Mouse (Mus musculus) heart, adult 10 weeks (tissue): Measurements from ENCODE around the gene Tnfrsf13c. TPM values are rescaled to one million over a fixed set of nuclear protein-coding genes. Genes with fewer than 3 reads are reported as not detected.

Experiments
- polyA plus RNA-seq: library from polyadenylated mRNA; stranded (reverse); fragments of 350-450 nt; fragmentation: Illumina TruSeq; extraction: RNeasy Lipid Tissue Mini Kit (QIAGEN cat#74804); gene quantifications from one replicate; pipeline ENCODE4 v1.2.3, GENCODE M21; 2014; ENCODE audit warnings: low read depth, low replicate concordance

Tnfrsf13c gene
- not detected for polyA plus RNA-seq

DNA sequence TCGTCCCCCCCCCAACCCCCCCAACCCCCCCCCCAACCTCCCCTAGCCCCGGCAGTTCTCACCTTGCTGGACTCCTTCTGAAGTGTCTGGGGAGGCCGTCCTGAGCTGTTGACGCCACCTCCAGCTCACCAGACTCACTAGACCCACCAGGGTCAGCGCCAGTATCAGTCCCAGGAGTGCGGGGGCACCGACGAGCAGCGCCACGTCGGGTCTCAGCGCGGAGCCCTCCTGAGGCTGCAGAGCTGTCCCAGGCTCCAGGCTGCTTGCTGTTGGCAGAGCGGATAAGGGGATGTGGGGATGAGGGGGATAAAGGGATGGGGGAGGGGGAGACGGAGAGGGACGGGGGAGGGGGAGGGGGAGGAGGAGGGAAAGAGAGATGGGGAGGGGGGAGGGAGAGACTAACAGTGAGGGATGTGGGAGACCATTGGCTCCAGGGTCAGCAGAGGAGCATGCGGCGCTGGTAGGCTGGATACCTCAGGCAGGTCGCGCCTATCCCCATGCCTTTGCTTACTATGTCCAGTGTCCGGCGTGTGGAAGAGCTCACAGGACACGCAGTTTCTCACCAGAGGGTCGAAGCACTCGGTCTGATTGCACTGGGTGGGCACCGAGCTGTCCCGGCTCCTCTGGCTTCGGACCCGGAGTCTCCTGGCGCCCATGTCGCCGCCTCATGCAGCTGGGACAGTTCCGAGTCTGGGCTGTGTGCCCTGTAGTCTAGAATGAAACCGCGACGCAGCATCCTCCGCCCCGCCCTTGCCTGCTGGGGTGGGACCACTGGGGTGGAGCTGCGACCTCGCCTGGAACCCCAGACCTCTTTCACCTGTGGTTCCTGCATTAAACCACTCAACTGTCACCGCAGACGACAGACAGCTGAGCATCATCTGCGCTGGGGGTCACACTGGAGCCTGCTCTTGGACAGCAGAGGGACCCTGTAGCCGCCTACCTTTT is at the start of gene Tnfrsf13c:
Gene Tnfrsf13c (minus strand): TSS at position 713 of the 945 bp plus-strand sequence.

DNA sequence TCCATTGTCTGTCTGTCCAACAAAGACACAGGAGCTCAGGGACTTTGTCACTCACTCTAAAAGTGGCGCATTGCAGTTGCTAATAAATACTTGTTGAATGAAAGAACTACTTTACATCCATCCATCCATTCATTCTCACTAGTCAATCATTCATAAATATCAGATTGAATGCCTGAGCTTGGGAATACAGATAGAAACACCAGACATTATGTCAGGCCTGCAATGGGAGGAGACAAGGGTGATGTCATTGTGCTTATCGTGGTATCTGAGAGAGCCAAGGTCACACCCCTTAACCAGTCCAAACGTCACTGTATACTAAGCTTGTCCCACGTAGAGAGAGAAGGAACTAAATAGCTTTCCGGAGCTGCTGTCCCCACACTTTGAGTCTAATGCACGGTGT is 27.9 kb upstream of the Tnfrsf13c start, which contains the start of gene 1500009C09Rik:
Gene 1500009C09Rik (plus strand): TSS at position 301 of the 400 bp plus-strand sequence.

DNA sequence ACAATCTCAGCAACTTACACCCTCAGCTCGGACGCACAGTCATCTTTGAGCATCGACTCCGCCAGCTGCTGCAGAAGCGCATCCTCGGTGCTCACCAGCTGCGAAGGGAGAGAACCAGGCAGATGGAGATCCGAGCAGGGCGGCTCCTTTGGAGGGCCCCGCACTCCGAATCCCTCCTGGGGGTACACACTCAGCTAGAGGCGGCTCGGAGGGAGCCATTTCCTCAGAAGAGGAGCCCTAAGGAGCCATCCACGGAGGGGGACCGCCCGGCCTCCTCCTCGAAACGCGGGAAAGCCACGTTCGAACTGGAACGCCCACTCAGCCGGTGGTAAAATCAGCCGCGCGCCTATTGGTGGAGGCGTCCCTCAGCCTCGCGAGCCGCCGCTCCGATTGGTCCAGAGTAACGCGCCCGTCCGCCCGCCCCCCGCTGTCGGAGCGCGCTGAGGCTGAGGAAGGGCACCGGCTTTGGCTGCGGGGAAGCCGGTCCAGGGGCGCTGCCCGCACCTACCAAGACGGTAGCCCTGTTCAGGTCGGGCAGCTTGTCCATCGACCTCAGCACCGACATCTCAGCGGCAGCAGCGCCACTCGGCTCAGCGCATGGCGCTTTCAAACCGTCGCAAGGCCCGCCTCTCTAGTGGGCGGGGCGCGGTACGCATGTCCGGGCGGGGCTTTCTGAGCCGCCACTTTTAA is 20.1 kb upstream of the Tnfrsf13c start, which contains the start of gene Cenpm:
Gene Cenpm (minus strand): TSS at position 634 of the 690 bp plus-strand sequence.

GRCm38 (mm10) chr15:82212752-82213063 is 11.5 kb downstream of the Tnfrsf13c start, which contains the start of gene Shisa8:
Gene Shisa8, minus strand, starts transcription at chr15:82212815.

Other genes with a start within 250 kb of the Tnfrsf13c start
- gene 1700029P11Rik, start 243.8 kb downstream of the Tnfrsf13c start, polyA plus RNA-seq: not detected
- 34.2 TPM for gene Xrcc6, start 236.5 kb downstream of the Tnfrsf13c start, polyA plus RNA-seq
- gene Desi1, start 190.5 kb downstream of the Tnfrsf13c start, polyA plus RNA-seq: 18.6 TPM
- gene Snu13, start 176.8 kb downstream of the Tnfrsf13c start, polyA plus RNA-seq: 85.5 TPM
- gene 4930407I10Rik, start 165.2 kb downstream of the Tnfrsf13c start, polyA plus RNA-seq: not detected
- gene Mei1, start 154.4 kb downstream of the Tnfrsf13c start, polyA plus RNA-seq: not detected
- gene Ccdc134, start 96.4 kb downstream of the Tnfrsf13c start, polyA plus RNA-seq: 9.0 TPM
- gene Srebf2, start 77.2 kb downstream of the Tnfrsf13c start, polyA plus RNA-seq: 23.7 TPM
- gene Shisa8, start 11.6 kb downstream of the Tnfrsf13c start, polyA plus RNA-seq: not detected
- gene Cenpm, start 20.4 kb upstream of the Tnfrsf13c start, polyA plus RNA-seq: 0.99 TPM
- gene 1500009C09Rik, start 28.0 kb upstream of the Tnfrsf13c start, polyA plus RNA-seq: not detected
- 1.5 TPM for gene Sept3, start 50.5 kb upstream of the Tnfrsf13c start, polyA plus RNA-seq
- gene Wbp2nl, start 74.6 kb upstream of the Tnfrsf13c start, polyA plus RNA-seq: not detected
- gene Naga, start 114.6 kb upstream of the Tnfrsf13c start, polyA plus RNA-seq: 35.5 TPM
- gene Pheta2, start 114.6 kb upstream of the Tnfrsf13c start, polyA plus RNA-seq: 1.4 TPM
- gene Smdt1, start 114.6 kb upstream of the Tnfrsf13c start, polyA plus RNA-seq: 252 TPM
- 848 TPM for gene Ndufa6, start 130.0 kb upstream of the Tnfrsf13c start, polyA plus RNA-seq
- 38.5 TPM for gene Cyp2d22, start 155.9 kb upstream of the Tnfrsf13c start, polyA plus RNA-seq
- not detected for gene Cyp2d11, start 169.7 kb upstream of the Tnfrsf13c start, polyA plus RNA-seq
- 1.6 TPM for gene Cyp2d10, start 182.8 kb upstream of the Tnfrsf13c start, polyA plus RNA-seq
- gene Cyp2d9, start 209.1 kb upstream of the Tnfrsf13c start, polyA plus RNA-seq: not detected